Mouse (Mus musculus): ENCODE data around the gene Ccl17.

Gene Ccl17

DNA sequence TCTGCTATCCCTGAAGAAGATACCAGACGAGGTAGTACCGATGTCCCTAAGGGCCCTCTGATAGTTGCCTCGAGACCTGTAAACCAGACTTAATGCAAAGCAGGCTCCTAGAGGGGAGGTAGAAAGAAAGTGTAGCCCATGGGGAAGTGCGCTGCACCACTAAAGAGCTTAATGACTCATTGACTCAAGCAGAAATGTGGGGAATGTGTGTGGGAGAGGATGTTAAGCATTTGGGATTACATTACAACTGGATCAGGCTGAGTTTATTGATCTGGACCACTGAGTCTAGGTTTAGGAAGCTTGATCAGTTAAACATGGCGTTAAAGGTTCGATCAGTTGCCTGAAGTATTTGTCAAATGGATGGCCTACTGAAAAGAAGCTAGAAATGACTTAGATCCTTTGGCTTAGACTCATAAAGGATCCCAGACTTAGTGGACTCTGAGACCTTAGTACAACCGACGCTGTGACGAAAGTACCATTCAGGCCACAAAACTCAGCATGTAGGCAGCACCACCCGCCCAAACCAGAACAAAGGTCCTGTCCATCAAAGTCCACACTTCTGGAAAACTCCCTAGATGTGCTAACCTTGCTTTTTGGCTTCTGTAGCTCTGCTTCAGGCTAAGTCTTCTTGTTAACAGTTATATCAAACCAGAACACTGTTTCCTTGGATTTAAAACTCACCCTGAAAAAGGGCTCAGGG, 20.8 kb upstream of the Ccl17 start:
- no peak for DNase-seq (ENCODE audit: low read depth, low spot score)

DNA sequence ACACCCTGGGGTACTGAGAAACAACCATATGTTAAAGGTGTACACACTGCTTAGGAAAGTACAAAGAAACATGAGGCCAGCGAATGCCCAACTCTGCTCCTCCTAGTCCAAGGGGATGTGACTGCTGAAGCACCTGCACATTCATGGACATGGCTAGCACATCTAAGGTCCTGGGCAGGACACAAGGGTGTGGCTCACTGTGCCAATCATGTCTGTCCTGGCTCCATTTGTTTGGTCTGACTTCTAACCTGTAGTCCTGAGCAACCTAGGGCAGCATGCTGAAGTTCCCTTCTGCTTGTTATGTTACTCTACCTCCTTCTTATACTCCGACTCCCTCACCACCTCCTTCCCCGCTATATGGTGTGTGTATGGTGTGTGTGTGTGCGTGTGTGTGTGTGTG, 15.9 kb upstream of the Ccl17 start:
- no peak for DNase-seq (ENCODE audit: low read depth, low spot score)

DNA sequence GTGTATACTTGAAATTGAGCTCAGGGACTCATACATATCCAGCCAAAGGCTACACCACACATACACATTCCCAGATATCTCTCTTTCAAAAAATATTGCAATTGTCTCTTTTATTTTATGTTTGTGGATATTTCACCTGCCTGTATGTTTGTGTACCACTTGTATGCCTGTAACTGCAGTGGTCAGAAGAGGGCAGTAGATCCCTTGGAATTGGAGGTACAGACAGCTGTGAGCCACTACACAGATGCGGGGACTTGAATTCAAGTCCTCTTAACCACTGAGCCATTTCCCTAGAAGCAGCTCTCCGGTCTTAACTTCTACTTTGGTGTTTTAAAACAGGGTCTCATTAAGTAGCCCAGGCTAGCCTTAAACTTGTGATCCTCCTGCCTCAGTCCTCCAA, 15.5 kb upstream of the Ccl17 start:
- DNase-seq (ENCODE audit: low read depth, low spot score) = no peak

DNA sequence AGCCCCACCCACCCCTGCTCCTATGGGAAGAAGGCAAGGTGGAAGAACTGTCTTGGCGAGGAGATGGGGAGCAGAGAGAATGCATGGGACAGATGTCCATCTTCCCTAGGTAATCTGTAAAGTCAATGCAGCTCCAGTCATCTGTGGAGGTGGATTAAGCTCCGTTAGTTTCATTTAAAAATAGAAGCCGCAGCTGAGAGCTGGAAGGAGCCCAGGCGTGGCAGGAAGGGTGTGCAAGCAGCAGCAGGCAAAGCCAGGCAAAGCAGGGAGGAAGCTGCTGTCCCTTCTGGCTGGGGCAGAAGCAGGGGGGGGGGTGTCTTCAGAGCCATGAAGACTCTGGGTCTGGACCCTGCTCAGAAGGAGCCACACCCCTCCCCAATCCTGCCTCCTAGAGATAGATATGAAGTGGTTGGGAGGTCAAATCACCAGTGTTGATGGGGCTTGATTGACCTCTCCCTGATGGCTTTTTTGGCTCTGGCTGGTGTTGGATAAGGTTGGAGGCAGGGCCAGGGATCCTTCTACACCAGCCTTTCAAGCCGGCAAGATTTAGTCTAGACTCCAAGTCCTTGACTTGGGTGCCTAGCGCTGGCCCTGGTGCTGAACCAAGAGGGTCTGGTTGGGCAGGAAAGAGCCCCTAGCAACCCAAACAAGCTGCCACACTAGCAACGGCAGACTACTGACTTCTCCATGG, 9.8 kb upstream of the Ccl17 start:
- peak; percentile 66 for DNase-seq (ENCODE audit: low read depth, low spot score)

- no peak for DNase-seq (ENCODE audit: low read depth, low spot score)
Observed at GRCm38 (mm10) chr8:94801293-94802095, 8.8 kb upstream of the Ccl17 start.

DNA sequence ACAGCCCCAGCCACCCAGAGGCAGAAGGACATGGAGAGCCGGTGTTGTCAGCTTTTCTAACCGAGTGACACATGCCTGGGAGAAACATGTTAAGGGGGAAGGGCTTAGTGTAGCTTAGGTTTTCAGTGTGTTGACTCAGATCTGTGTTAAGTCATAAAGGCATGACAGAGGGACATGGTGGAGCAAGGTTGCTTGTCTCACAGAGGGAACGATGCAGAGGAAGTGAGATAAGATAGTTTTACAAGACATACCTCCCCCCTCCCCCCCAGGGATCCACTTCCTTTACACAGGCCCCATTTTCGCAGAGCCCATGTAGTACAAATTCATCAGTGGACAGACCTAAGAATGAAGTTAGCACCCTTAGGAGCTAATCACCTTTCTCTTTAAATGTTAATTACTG, 7.9 kb upstream of the Ccl17 start:
- no peak for DNase-seq (ENCODE audit: low read depth, low spot score)

- DNase-seq (ENCODE audit: low read depth, low spot score) = no peak
Observed at GRCm38 (mm10) chr8:94803551-94803950, 6.7 kb upstream of the Ccl17 start.

- DNase-seq (ENCODE audit: low read depth, low spot score) = no peak
Observed at GRCm38 (mm10) chr8:94804546-94805340, 5.5 kb upstream of the Ccl17 start.

GRCm38 (mm10) chr8:94805811-94806210, 4.4 kb upstream of the Ccl17 start:
- DNase-seq (ENCODE audit: low read depth, low spot score) = no peak

DNA sequence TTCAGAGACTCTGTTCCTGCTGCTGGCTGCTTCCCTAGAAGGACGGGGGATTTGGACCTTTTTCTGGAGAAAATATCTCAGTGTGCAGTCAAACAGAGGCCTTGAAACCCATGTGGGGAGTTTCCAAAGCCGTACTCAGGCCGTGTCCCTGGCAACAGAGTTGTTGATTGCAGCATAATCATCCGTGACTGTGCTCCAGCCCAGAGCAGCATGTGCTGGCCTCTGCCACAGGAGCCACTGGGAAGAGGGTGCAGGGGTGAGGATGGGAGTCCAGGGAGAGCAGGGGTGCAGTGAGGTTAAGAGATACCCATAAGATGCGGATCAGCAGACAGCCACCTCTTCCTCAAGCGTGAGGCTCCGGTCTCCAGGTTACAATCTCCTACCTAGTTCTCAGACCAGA, 2.7 kb upstream of the Ccl17 start:
- DNase-seq (ENCODE audit: low read depth, low spot score) = no peak

- no peak for DNase-seq (ENCODE audit: low read depth, low spot score)
Observed at GRCm38 (mm10) chr8:94808372-94808771, 1.9 kb upstream of the Ccl17 start.

DNA sequence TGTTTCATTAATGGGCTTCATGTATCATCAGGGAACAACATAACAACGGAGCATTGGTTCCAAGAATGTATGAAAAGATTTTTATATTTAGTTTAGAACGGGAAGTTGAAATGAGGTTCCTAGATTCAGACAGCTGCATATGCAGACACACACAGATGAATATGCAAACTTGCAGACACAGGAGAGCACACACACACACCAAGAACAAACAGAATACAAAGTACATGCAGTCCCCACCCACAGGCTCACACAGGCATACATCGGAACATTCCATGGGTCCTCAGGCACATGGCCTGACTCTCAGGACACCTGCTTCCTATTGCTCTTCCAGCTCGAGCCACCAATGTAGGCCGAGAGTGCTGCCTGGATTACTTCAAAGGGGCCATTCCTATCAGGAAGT, 602 bp downstream of the Ccl17 start:
- no peak for DNase-seq (ENCODE audit: low read depth, low spot score)

DNA sequence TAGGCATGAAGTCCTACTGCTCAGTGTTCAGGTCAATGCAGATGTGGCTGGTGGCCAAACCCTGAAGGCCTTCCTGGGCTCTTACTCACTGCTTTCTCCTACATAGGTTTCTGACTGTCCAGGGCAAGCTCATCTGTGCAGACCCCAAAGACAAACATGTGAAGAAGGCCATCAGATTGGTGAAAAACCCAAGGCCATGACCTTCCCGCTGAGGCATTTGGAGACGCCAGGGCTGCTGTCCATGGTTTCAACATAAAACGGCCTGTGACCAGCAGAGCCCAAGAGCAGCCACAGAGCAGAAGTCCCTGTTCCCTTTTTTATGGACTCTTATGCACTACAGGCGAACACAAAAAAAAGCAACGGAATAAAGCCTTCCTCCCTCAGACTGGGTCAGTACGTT, 1.4 kb downstream of the Ccl17 start:
- DNase-seq (ENCODE audit: low read depth, low spot score) = no peak

DNA sequence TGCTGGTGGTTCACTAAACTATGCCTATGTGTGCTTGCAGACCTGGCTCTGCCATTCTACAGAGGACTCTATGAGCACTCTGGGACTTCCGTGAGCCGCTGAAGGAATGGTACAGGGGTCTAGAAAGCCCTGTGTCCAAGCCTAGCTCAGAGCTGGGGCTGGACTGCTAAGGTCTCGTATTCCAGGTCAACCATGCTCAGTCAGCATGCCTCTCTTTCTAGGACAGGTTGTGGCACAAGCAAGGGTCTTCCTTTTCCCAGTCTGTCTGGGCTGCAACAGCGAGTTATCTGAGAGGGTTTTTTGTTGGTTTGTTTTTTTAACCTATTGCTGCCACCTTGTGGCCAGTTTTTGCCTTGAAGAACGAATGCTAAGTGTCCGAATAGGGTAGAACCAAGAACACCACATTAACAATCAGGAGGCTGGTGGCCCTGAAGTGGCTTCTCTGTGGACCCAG, 2.4 kb downstream of the Ccl17 start:
- peak; percentile 91 for DNase-seq (ENCODE audit: low read depth, low spot score)

- peak; percentile 26 for DNase-seq (ENCODE audit: low read depth, low spot score)
Observed at GRCm38 (mm10) chr8:94814556-94814955, 4.3 kb downstream of the Ccl17 start.

DNA sequence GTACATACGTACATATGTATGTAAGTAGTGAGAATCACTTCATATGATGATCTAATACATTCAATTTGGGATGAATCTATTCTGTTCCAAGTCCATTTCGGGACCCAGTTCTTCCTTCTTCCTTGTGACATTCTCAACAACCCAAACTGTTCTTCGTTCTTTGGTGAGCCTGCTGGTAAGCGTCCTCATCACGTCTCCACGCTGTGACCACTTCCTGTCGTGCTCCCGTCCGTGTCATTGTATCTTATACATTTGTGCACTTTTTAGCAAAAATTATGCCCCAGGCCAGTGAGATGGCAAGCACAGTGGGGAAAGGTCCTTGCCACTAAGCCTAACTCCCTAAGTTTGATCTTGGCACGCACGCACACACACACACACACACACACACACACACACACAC, 7.7 kb downstream of the Ccl17 start:
- no peak for DNase-seq (ENCODE audit: low read depth, low spot score)

GRCm38 (mm10) chr8:94819671-94820179, 9.5 kb downstream of the Ccl17 start:
- DNase-seq (ENCODE audit: low read depth, low spot score) = no peak

- DNase-seq (ENCODE audit: low read depth, low spot score) = no peak
Observed at GRCm38 (mm10) chr8:94820553-94820952, 10.3 kb downstream of the Ccl17 start.

GRCm38 (mm10) chr8:94821381-94821780, 11.1 kb downstream of the Ccl17 start:
- no peak for DNase-seq (ENCODE audit: low read depth, low spot score)

DNA sequence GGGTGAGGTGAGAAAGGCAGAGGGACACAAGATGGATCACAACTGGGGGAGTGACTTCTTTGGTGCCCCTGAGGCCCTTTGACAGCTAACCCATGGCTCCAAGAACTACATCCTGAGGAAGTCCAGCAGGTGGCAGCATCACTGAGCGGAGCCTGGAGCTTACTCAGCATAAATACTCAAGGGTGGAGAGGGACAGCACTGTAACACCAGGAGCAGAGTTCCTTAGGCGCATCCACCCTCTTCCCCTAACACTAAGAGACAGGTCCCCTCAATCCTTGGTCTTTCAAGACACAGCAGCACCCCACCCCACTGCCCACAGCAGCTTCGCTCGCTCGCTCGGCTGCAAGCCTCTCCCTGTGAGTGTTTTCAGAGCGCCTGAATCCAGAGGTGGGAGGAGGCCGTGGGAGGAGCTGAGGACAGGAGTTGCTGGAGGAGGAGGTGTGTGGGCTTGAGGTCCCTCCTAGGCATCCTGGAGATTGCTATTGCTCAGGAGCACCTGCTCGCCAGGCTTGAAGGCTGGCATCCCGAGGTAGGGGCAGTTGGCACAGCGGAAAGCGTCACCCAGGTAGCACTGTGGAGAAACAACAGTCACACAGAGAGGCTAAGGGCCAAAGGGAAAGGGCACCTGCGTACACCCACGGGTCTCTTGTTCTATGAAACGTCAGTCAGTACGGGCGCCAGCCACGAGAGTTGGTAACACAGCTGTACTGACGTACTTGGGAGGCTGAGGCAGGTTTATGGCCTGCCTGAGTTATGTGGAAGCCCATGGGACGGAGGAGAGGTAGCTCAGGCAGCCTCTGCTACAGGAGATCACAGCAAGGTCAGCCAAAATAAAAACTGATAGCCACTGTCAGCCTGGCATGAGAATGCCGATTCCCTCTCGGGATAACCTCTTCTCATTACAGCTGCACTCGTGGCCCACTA, 12.6 kb downstream of the Ccl17 start:
- peak; percentile 56 for DNase-seq (ENCODE audit: low read depth, low spot score)
